Mouse (Mus musculus): ENCODE results near the gene Gnat1. TPM values are rescaled to one million over a fixed set of nuclear protein-coding genes. Genes with fewer than 3 reads are reported as not detected.
"Not testable (repeated sequence)": the region's sequence is repeated elsewhere in the genome, so short reads cannot be mapped to it uniquely, and the experiment has no call there.

The Gnat1 gene
- polyA plus RNA-seq, 1 experiment from 2014 or later: 2.4 TPM

DNA sequence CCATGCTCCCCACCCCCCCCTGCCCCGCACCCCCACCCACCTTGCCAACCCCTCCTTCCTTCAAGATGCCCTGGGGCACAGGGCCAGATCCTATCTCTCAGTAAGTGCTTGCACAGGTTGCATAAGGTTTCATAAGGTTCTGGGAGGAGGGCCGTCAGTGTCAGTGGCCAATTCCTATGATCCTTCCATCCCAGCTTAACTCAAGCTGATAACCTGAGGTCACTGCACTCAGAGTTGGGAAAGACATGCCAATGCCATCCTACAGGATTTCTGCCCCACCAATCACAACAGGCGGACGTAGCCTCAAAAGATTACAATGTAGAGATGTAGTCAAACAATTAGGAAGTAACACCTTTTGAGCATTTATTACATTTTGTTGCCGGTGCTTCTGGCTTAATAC, 8.9 kb upstream of the Gnat1 start:
- H3K27ac ChIP-seq (ENCODE audit: low read depth, low read length): no peak overlapping the region
- 86% methylated on average over 5 of the region's 5 CpGs for WGBS
- H3K27me3 ChIP-seq (ENCODE audit: control insufficient read depth, insufficient read depth, low read length): no peaks in the 10 kb centered on the region

GRCm38 (mm10) chr9:107685231-107685981, 5.9 kb upstream of the Gnat1 start:
- Histone ChIP-seq H3K27me3 (ENCODE audit: control insufficient read depth, insufficient read depth, low read length) (no peaks in the 10 kb centered on the region), H3K9me3 (ENCODE audit: control insufficient read depth, low read length) (no peaks in the 10 kb centered on the region), H3K4me3 (ENCODE audit: low read depth, low read length) (no peak overlapping the region), H3K9ac (ENCODE audit: low read length) (no peak overlapping the region; the same call in 1 of the 2 replicates), H3K36me3 (ENCODE audit: control insufficient read depth, insufficient read depth, low read length) (peaks cover 6% of the 10 kb centered on the region), H3K27ac (ENCODE audit: low read depth, low read length) (no peak overlapping the region), H3K4me2 (ENCODE audit: low read depth) (no peak overlapping the region), H3K4me1 (ENCODE audit: control insufficient read depth, insufficient read depth, low read length) (no peaks in the 10 kb centered on the region)
- DNase-seq (ENCODE audit: low spot score) (peak; percentile 65), ATAC-seq (ENCODE audit: insufficient read depth, low FRiP score, low TSS enrichment) (peak; percentile 68; the same call in 1 of the 2 replicates)
- WGBS: 31% methylated on average over 17 of the region's 17 CpGs

More for the DNA sequence above, 8.9 kb upstream of the Gnat1 start:
- H3K4me2 ChIP-seq (ENCODE audit: low read depth): no peak overlapping the region
- no peaks in the 10 kb centered on the region for H3K9me3 ChIP-seq (ENCODE audit: control insufficient read depth, low read length)
- H3K36me3 ChIP-seq (ENCODE audit: control insufficient read depth, insufficient read depth, low read length): no peaks in the 10 kb centered on the region; the same call in none of the 2 replicates
- no peak for DNase-seq (ENCODE audit: low spot score)
- no peaks in the 10 kb centered on the region for H3K4me1 ChIP-seq (ENCODE audit: control insufficient read depth, insufficient read depth, low read length)
- no peak for ATAC-seq (ENCODE audit: insufficient read depth, low FRiP score, low TSS enrichment)
- no peak overlapping the region for H3K4me3 ChIP-seq (ENCODE audit: low read depth, low read length)
- H3K9ac ChIP-seq (ENCODE audit: low read length): no peak overlapping the region

GRCm38 (mm10) chr9:107682405-107682804, 2.9 kb upstream of the Gnat1 start:
- peaks cover 3% of the 10 kb centered on the region for H3K27me3 ChIP-seq (ENCODE audit: control insufficient read depth, insufficient read depth, low read length)
- H3K4me2 ChIP-seq (ENCODE audit: low read depth): no peak overlapping the region
- WGBS: 88% methylated on average over 20 of the region's 20 CpGs
- no peaks in the 10 kb centered on the region for H3K9me3 ChIP-seq (ENCODE audit: control insufficient read depth, low read length)
- H3K36me3 ChIP-seq (ENCODE audit: control insufficient read depth, insufficient read depth, low read length): peaks cover 6% of the 10 kb centered on the region
- no peak overlapping the region for H3K27ac ChIP-seq (ENCODE audit: low read depth, low read length)
- DNase-seq (ENCODE audit: low spot score) (no peak), ATAC-seq (ENCODE audit: insufficient read depth, low FRiP score, low TSS enrichment) (no peak)
- H3K4me3 ChIP-seq (ENCODE audit: low read depth, low read length): no peak overlapping the region
- H3K9ac ChIP-seq (ENCODE audit: low read length): no peak overlapping the region
- H3K4me1 ChIP-seq (ENCODE audit: control insufficient read depth, insufficient read depth, low read length): no peaks in the 10 kb centered on the region

- Histone ChIP-seq H3K27ac (ENCODE audit: low read depth, low read length) (no peak overlapping the region), H3K36me3 (ENCODE audit: control insufficient read depth, insufficient read depth, low read length) (peaks cover 6% of the 10 kb centered on the region; the same call in 1 of the 2 replicates), H3K4me1 (ENCODE audit: control insufficient read depth, insufficient read depth, low read length) (peaks cover 4% of the 10 kb centered on the region), H3K4me3 (ENCODE audit: low read depth, low read length) (no peak overlapping the region), H3K27me3 (ENCODE audit: control insufficient read depth, insufficient read depth, low read length) (peaks cover 30% of the 10 kb centered on the region), H3K9me3 (ENCODE audit: control insufficient read depth, low read length) (no peaks in the 10 kb centered on the region), H3K9ac (ENCODE audit: low read length) (no peak overlapping the region), H3K4me2 (ENCODE audit: low read depth) (no peak overlapping the region)
- DNase-seq (ENCODE audit: low spot score) (no peak), ATAC-seq (ENCODE audit: insufficient read depth, low FRiP score, low TSS enrichment) (no peak)
- 87% methylated on average over 2 of the region's 2 CpGs for WGBS
Measured at GRCm38 (mm10) chr9:107678861-107679260, 651 bp downstream of the Gnat1 start.

DNA sequence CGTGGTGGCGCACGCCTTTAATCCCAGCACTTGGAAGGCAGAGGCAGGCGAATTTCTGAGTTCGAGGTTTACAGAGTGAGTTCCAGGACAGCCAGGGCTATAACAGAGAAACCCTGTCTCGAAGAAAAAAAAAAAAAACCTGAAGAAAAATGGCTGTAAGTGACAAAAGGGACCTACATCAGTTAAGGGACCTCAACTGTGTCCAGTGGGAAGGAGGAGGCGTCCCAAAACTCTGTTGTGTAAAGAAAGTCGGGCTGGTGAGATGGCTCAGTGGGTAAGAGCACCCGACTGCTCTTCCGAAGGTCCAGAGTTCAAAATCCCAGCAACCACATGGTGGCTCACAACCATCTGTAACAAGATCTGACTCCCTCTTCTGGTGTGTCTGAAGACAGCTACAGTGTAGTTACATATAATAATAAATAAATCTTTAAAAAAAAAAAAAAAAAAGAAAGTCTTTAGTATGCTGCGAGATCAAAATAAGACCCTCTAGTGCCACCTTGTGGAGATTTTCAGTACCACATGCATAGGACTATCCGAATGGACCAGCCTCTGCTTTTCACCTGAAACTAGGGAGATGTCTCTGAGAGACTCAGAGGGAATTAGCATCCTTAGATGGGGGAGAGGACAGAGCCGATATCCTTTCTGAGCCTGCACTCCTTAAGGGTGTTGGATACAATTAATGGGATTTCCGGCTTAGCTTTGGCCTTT, 1.5 kb downstream of the Gnat1 start:
- not testable (repeated sequence) for H3K27ac ChIP-seq (ENCODE audit: low read depth, low read length); ATAC-seq (ENCODE audit: insufficient read depth, low FRiP score, low TSS enrichment)
- DNase-seq (ENCODE audit: low spot score): peak; percentile 61

GRCm38 (mm10) chr9:107677091-107677784, 2.3 kb downstream of the Gnat1 start:
- Histone ChIP-seq H3K4me1 (ENCODE audit: control insufficient read depth, insufficient read depth, low read length) (peaks cover 4% of the 10 kb centered on the region), H3K27me3 (ENCODE audit: control insufficient read depth, insufficient read depth, low read length) (peaks cover 30% of the 10 kb centered on the region), H3K27ac (ENCODE audit: low read depth, low read length) (no peak overlapping the region), H3K4me3 (ENCODE audit: low read depth, low read length) (no peak overlapping the region), H3K4me2 (ENCODE audit: low read depth) (no peak overlapping the region), H3K36me3 (ENCODE audit: control insufficient read depth, insufficient read depth, low read length) (no peaks in the 10 kb centered on the region), H3K9ac (ENCODE audit: low read length) (no peak overlapping the region), H3K9me3 (ENCODE audit: control insufficient read depth, low read length) (no peaks in the 10 kb centered on the region)
- 20% methylated on average over 17 of the region's 17 CpGs for WGBS
- peak; percentile 50 for DNase-seq (ENCODE audit: low spot score)
- ATAC-seq (ENCODE audit: insufficient read depth, low FRiP score, low TSS enrichment): 0 out of 2 replicates have a peak, but pooled peaks have one; percentile 25

More for the DNA sequence above, 1.5 kb downstream of the Gnat1 start:
- H3K27me3 ChIP-seq (ENCODE audit: control insufficient read depth, insufficient read depth, low read length): peaks cover 30% of the 10 kb centered on the region
- H3K4me1 ChIP-seq (ENCODE audit: control insufficient read depth, insufficient read depth, low read length); H3K9me3 ChIP-seq (ENCODE audit: control insufficient read depth, low read length); H3K9ac ChIP-seq (ENCODE audit: low read length); H3K36me3 ChIP-seq (ENCODE audit: control insufficient read depth, insufficient read depth, low read length); H3K4me2 ChIP-seq (ENCODE audit: low read depth); H3K4me3 ChIP-seq (ENCODE audit: low read depth, low read length): not testable (repeated sequence)
- 42% methylated on average over 14 of the region's 14 CpGs for WGBS

- Histone ChIP-seq H3K4me3 (ENCODE audit: low read depth, low read length) (peak overlapping the region; percentile 28), H3K9ac (ENCODE audit: low read length) (peak overlapping the region; percentile 35; the same call in 1 of the 2 replicates), H3K4me2 (ENCODE audit: low read depth) (peak overlapping the region; percentile 64), H3K9me3 (ENCODE audit: control insufficient read depth, low read length) (no peaks in the 10 kb centered on the region), H3K4me1 (ENCODE audit: control insufficient read depth, insufficient read depth, low read length) (peaks cover 4% of the 10 kb centered on the region), H3K27ac (ENCODE audit: low read depth, low read length) (no peak overlapping the region), H3K27me3 (ENCODE audit: control insufficient read depth, insufficient read depth, low read length) (peaks cover 30% of the 10 kb centered on the region), H3K36me3 (ENCODE audit: control insufficient read depth, insufficient read depth, low read length) (no peaks in the 10 kb centered on the region)
- WGBS: 2% methylated on average over 25 of the region's 25 CpGs
- DNase-seq (ENCODE audit: low spot score) (no peak), ATAC-seq (ENCODE audit: insufficient read depth, low FRiP score, low TSS enrichment) (peak; percentile 35; the same call in 1 of the 2 replicates)
Measured at GRCm38 (mm10) chr9:107676302-107676701, 3.2 kb downstream of the Gnat1 start.

DNA sequence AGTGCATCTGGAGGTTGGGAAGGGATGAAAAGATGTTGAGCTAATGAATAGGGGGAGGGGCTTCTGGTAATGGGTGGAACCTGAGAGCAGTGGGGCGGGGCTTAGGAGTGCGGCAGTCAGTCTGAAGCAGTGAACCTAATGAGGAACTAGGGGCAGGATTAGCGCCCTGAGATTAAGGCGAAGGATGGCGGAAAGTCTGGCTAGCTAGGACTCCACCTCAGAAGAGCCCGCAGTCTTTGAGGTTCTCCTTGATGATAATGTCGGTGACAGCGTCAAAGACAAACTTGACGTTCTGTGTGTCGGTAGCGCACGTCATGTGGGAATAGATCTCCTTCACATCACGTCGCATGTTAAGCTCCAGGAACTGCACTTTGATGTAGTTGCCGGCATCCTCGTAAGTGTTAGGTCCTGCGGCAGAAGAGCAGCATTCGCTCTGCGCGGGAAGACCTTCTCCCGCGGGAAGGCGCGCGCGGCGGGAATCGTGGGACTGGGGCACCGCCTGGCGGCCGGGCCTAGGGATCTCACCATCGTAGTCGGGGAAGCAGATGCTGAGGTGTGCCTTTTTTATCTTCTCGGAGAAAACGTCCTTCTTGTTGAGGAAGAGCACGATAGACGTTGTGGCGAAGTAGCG, 3.7 kb downstream of the Gnat1 start:
- no peaks in the 10 kb centered on the region for H3K9me3 ChIP-seq (ENCODE audit: control insufficient read depth, low read length)
- H3K9ac ChIP-seq (ENCODE audit: low read length): peak overlapping the region; percentile 35; the same call in 1 of the 2 replicates
- peak overlapping the region; percentile 64 for H3K4me2 ChIP-seq (ENCODE audit: low read depth)
- peak overlapping the region; percentile 28 for H3K4me3 ChIP-seq (ENCODE audit: low read depth, low read length)
- under 1% methylated on average over 39 of the region's 39 CpGs for WGBS
- DNase-seq (ENCODE audit: low spot score) (peak; percentile 87), ATAC-seq (ENCODE audit: insufficient read depth, low FRiP score, low TSS enrichment) (peak; percentile 67)
- H3K36me3 ChIP-seq (ENCODE audit: control insufficient read depth, insufficient read depth, low read length): no peaks in the 10 kb centered on the region
- H3K4me1 ChIP-seq (ENCODE audit: control insufficient read depth, insufficient read depth, low read length): peaks cover 4% of the 10 kb centered on the region
- peaks cover 30% of the 10 kb centered on the region for H3K27me3 ChIP-seq (ENCODE audit: control insufficient read depth, insufficient read depth, low read length)
- no peak overlapping the region for H3K27ac ChIP-seq (ENCODE audit: low read depth, low read length)

Measured in neural tube, embryonic 11.5 days (tissue).